Mouse (Mus musculus): ENCODE data around the gene Rabep2. TPM values are rescaled to one million over a fixed set of nuclear protein-coding genes. Genes with fewer than 3 reads are reported as not detected.

Gene Rabep2
- polyA plus RNA-seq, 1 experiment from 2014 or later, result 18.1 TPM

GRCm38 (mm10) chr7:126424161-126424560 lies 4.4 kb upstream of the Rabep2 start:
- Histone ChIP-seq H3K9me3 (replicated peaks; ENCODE audit: control insufficient read depth, low read length) (no peaks in the 10 kb centered on the region), H3K4me3 (ENCODE audit: low read depth, low read length) (no peak overlapping the region), H3K27me3 (ENCODE audit: control insufficient read depth, insufficient read depth, low read length) (no peaks in the 10 kb centered on the region), H3K9ac (ENCODE audit: low read depth, low read length) (no peak overlapping the region), H3K4me1 (ENCODE audit: control insufficient read depth, insufficient read depth, low read length) (peaks cover 7% of the 10 kb centered on the region; the same call in 1 of the 2 replicates), H3K4me2 (no peak overlapping the region), H3K36me3 (ENCODE audit: control insufficient read depth, insufficient read depth, low read length) (no peaks in the 10 kb centered on the region), H3K27ac (ENCODE audit: low read depth, low read length) (no peak overlapping the region)
- ATAC-seq (replicated peaks; ENCODE audit: insufficient number of reproducible peaks, low FRiP score, low TSS enrichment), result no peak
- WGBS (ENCODE audit: insufficient replicate concordance), result 74% methylated on average over 6 of the region's 6 CpGs

DNA sequence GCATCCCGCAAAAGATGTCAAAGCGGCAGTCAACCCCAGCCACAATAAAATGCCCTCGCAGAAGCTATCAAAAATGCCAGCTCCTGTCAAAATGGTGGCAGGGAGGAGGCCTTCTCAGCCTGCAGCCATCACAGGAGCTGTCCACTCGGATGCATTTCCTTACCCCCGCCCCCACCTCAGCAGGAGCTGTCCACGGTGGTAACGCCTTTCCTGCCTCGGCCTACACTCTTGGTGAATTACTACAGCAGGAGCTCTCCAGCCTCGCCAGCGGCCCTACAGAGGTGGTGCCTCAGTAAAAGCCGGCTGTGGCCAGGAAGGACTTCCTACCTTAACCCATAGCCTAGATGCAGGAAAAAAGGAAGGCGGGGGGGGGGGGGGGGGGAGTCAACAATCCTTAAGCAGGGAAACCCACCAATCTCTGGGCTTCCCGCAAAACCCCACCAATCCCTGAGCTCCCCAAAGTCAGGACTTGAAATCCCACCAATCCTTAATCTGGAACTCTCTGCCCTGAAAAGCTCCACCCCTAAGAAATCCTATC lies 1.2 kb upstream of the Rabep2 start:
- Histone ChIP-seq H3K4me2 (no peak overlapping the region; the same call in 1 of the 2 replicates), H3K9me3 (replicated peaks; ENCODE audit: control insufficient read depth, low read length) (no peaks in the 10 kb centered on the region), H3K4me3 (ENCODE audit: low read depth, low read length) (no peak overlapping the region), H3K27me3 (ENCODE audit: control insufficient read depth, insufficient read depth, low read length) (no peaks in the 10 kb centered on the region), H3K27ac (ENCODE audit: low read depth, low read length) (no peak overlapping the region), H3K4me1 (ENCODE audit: control insufficient read depth, insufficient read depth, low read length) (peaks cover 12% of the 10 kb centered on the region), H3K36me3 (ENCODE audit: control insufficient read depth, insufficient read depth, low read length) (no peaks in the 10 kb centered on the region), H3K9ac (ENCODE audit: low read depth, low read length) (no peak overlapping the region)
- WGBS (ENCODE audit: insufficient replicate concordance), result 37% methylated on average over 13 of the region's 13 CpGs
- ATAC-seq (replicated peaks; ENCODE audit: insufficient number of reproducible peaks, low FRiP score, low TSS enrichment), result no peak

GRCm38 (mm10) chr7:126428154-126428553 lies 405 bp upstream of the Rabep2 start:
- Histone ChIP-seq H3K27me3 (ENCODE audit: control insufficient read depth, insufficient read depth, low read length) (no peaks in the 10 kb centered on the region), H3K4me2 (peak overlapping the region; percentile 78), H3K4me1 (ENCODE audit: control insufficient read depth, insufficient read depth, low read length) (peaks cover 12% of the 10 kb centered on the region), H3K36me3 (ENCODE audit: control insufficient read depth, insufficient read depth, low read length) (no peaks in the 10 kb centered on the region), H3K4me3 (ENCODE audit: low read depth, low read length) (peak overlapping the region; percentile 58), H3K9ac (ENCODE audit: low read depth, low read length) (peak overlapping the region; percentile 87), H3K27ac (ENCODE audit: low read depth, low read length) (peak overlapping the region; percentile 90), H3K9me3 (replicated peaks; ENCODE audit: control insufficient read depth, low read length) (no peaks in the 10 kb centered on the region)
- no peak for ATAC-seq (replicated peaks; ENCODE audit: insufficient number of reproducible peaks, low FRiP score, low TSS enrichment)
- 11% methylated on average over 4 of the region's 4 CpGs for WGBS (ENCODE audit: insufficient replicate concordance)

DNA sequence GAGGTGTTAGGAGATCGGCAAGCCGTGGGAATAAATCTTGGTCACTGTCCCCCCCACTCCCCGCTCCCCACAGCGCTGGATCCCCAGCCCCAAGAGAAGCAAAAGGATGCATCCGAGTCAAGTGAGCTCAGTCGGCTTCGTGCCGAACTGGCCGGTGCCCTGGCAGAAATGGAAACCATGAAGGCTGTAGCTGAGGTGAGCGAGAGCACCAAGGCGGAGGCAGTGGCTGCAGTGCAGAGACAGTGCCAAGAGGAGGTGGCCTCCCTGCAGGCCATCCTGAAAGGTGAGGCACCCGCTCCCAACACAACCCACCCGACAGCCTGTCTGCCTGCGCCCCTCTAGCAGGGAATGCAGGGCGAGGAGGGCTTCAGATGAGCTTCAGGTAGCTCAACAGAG lies 942 bp downstream of the Rabep2 start:
- no peak overlapping the region for H3K27ac ChIP-seq (ENCODE audit: low read depth, low read length)
- 0 out of 2 replicates have a peak, but pooled peaks have one; percentile 3 for ATAC-seq (replicated peaks; ENCODE audit: insufficient number of reproducible peaks, low FRiP score, low TSS enrichment)
- H3K4me1 ChIP-seq (ENCODE audit: control insufficient read depth, insufficient read depth, low read length), result peaks cover 12% of the 10 kb centered on the region
- H3K27me3 ChIP-seq (ENCODE audit: control insufficient read depth, insufficient read depth, low read length), result no peaks in the 10 kb centered on the region
- 39% methylated on average over 15 of the region's 15 CpGs for WGBS (ENCODE audit: insufficient replicate concordance)
- H3K4me2 ChIP-seq, result peak overlapping the region; percentile 78
- no peaks in the 10 kb centered on the region for H3K36me3 ChIP-seq (ENCODE audit: control insufficient read depth, insufficient read depth, low read length)
- peak overlapping the region; percentile 87; the same call in 1 of the 2 replicates for H3K9ac ChIP-seq (ENCODE audit: low read depth, low read length)
- no peaks in the 10 kb centered on the region for H3K9me3 ChIP-seq (replicated peaks; ENCODE audit: control insufficient read depth, low read length)
- peak overlapping the region; percentile 58 for H3K4me3 ChIP-seq (ENCODE audit: low read depth, low read length)

DNA sequence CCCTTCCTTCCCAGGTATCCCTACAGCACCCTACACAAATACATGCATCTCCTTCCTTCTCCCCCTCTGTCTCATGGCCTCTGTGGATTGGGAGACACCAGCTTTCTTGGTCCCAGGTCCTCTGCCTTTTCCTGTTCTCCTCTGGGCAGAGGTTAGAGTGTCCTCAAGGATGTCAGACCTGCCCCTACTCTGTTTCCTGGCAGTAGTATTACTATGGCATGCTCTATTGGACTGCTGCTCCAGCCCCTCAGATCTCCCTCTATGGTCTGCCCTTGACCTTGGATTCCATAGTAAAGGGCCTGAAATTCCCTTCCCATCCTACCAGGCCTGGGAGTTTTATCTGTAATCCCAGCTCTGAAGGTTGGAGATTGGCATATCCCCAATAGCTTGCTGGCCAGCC lies 1.6 kb downstream of the Rabep2 start:
- Histone ChIP-seq H3K4me2 (no peak overlapping the region), H3K9ac (ENCODE audit: low read depth, low read length) (no peak overlapping the region), H3K4me1 (ENCODE audit: control insufficient read depth, insufficient read depth, low read length) (peaks cover 12% of the 10 kb centered on the region), H3K27me3 (ENCODE audit: control insufficient read depth, insufficient read depth, low read length) (no peaks in the 10 kb centered on the region), H3K27ac (ENCODE audit: low read depth, low read length) (no peak overlapping the region), H3K36me3 (ENCODE audit: control insufficient read depth, insufficient read depth, low read length) (no peaks in the 10 kb centered on the region), H3K4me3 (ENCODE audit: low read depth, low read length) (no peak overlapping the region), H3K9me3 (replicated peaks; ENCODE audit: control insufficient read depth, low read length) (no peaks in the 10 kb centered on the region)
- no peak for ATAC-seq (replicated peaks; ENCODE audit: insufficient number of reproducible peaks, low FRiP score, low TSS enrichment)

DNA sequence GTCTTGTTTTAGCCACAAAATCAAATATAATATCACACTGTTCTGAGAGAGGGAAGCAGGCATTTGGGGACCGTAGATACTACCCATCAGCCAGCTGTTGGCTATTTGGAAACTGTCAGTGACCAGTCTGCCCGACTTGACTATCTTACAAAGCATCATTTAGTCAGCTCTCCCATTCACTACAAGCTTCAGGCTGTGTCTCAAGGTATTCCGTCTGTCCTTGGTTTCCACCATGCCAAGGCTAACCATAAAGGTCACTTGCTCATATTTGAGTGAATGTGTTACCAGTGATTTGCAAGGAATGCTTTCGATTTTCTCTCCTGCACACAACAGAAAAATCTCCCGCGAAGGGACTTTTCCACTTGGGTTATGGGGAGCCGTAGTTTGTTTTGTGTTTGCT lies 6.2 kb downstream of the Rabep2 start:
- no peak overlapping the region for H3K27ac ChIP-seq (ENCODE audit: low read depth, low read length)
- no peak overlapping the region for H3K4me3 ChIP-seq (ENCODE audit: low read depth, low read length)
- WGBS (ENCODE audit: insufficient replicate concordance), result 84% methylated on average over 7 of the region's 7 CpGs
- H3K9ac ChIP-seq (ENCODE audit: low read depth, low read length), result no peak overlapping the region
- H3K4me2 ChIP-seq, result no peak overlapping the region
- H3K4me1 ChIP-seq (ENCODE audit: control insufficient read depth, insufficient read depth, low read length), result peaks cover under 1% of the 10 kb centered on the region
- no peaks in the 10 kb centered on the region for H3K9me3 ChIP-seq (replicated peaks; ENCODE audit: control insufficient read depth, low read length)
- H3K36me3 ChIP-seq (ENCODE audit: control insufficient read depth, insufficient read depth, low read length), result no peaks in the 10 kb centered on the region
- ATAC-seq (replicated peaks; ENCODE audit: insufficient number of reproducible peaks, low FRiP score, low TSS enrichment), result no peak
- no peaks in the 10 kb centered on the region for H3K27me3 ChIP-seq (ENCODE audit: control insufficient read depth, insufficient read depth, low read length)

- no peak overlapping the region for H3K4me2 ChIP-seq
- H3K36me3 ChIP-seq (ENCODE audit: control insufficient read depth, insufficient read depth, low read length), result no peaks in the 10 kb centered on the region
- H3K4me1 ChIP-seq (ENCODE audit: control insufficient read depth, insufficient read depth, low read length), result no peaks in the 10 kb centered on the region
- no peaks in the 10 kb centered on the region for H3K27me3 ChIP-seq (ENCODE audit: control insufficient read depth, insufficient read depth, low read length)
- H3K27ac ChIP-seq (ENCODE audit: low read depth, low read length), result no peak overlapping the region
- no peak overlapping the region for H3K4me3 ChIP-seq (ENCODE audit: low read depth, low read length)
- ATAC-seq (replicated peaks; ENCODE audit: insufficient number of reproducible peaks, low FRiP score, low TSS enrichment), result no peak
- no peak overlapping the region for H3K9ac ChIP-seq (ENCODE audit: low read depth, low read length)
- H3K9me3 ChIP-seq (replicated peaks; ENCODE audit: control insufficient read depth, low read length), result no peaks in the 10 kb centered on the region
- WGBS (ENCODE audit: insufficient replicate concordance), result 79% methylated on average over 3 of the region's 3 CpGs
Observed at GRCm38 (mm10) chr7:126435801-126436200, 7.2 kb downstream of the Rabep2 start.

GRCm38 (mm10) chr7:126436851-126437250 lies 8.3 kb downstream of the Rabep2 start:
- Histone ChIP-seq H3K27me3 (ENCODE audit: control insufficient read depth, insufficient read depth, low read length) (no peaks in the 10 kb centered on the region), H3K36me3 (ENCODE audit: control insufficient read depth, insufficient read depth, low read length) (no peaks in the 10 kb centered on the region), H3K4me1 (ENCODE audit: control insufficient read depth, insufficient read depth, low read length) (no peaks in the 10 kb centered on the region), H3K4me2 (no peak overlapping the region), H3K27ac (ENCODE audit: low read depth, low read length) (no peak overlapping the region), H3K9ac (ENCODE audit: low read depth, low read length) (no peak overlapping the region), H3K4me3 (ENCODE audit: low read depth, low read length) (no peak overlapping the region), H3K9me3 (replicated peaks; ENCODE audit: control insufficient read depth, low read length) (no peaks in the 10 kb centered on the region)
- WGBS (ENCODE audit: insufficient replicate concordance), result 17% methylated on average over 8 of the region's 8 CpGs
- ATAC-seq (replicated peaks; ENCODE audit: insufficient number of reproducible peaks, low FRiP score, low TSS enrichment), result peak; percentile 60; the same call in 1 of the 2 replicates

DNA sequence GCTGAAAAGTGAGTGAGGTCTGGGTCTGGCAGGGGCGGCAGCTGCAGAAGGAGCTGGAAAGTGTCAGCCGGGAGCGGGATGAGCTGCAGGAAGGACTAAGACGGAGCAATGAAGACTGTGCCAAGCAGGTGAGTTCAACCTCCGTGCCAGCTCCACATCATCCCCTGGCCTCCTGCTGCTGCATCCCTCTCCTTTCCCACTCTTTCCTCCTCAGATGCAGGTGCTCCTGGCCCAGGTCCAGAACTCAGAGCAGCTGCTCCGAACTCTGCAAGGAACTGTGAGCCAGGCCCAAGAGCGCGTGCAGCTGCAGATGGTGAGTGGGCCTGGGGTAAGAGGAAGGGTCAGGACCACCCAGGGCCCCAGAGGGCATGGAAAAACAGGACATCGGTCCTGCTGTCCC lies 11.6 kb downstream of the Rabep2 start:
- H3K4me3 ChIP-seq (ENCODE audit: low read depth, low read length), result no peak overlapping the region
- 81% methylated on average over 9 of the region's 9 CpGs for WGBS (ENCODE audit: insufficient replicate concordance)
- H3K4me1 ChIP-seq (ENCODE audit: control insufficient read depth, insufficient read depth, low read length), result no peaks in the 10 kb centered on the region
- H3K36me3 ChIP-seq (ENCODE audit: control insufficient read depth, insufficient read depth, low read length), result peaks cover 8% of the 10 kb centered on the region
- no peak overlapping the region for H3K4me2 ChIP-seq
- H3K9ac ChIP-seq (ENCODE audit: low read depth, low read length), result no peak overlapping the region
- no peaks in the 10 kb centered on the region for H3K27me3 ChIP-seq (ENCODE audit: control insufficient read depth, insufficient read depth, low read length)
- ATAC-seq (replicated peaks; ENCODE audit: insufficient number of reproducible peaks, low FRiP score, low TSS enrichment), result no peak
- no peaks in the 10 kb centered on the region for H3K9me3 ChIP-seq (replicated peaks; ENCODE audit: control insufficient read depth, low read length)
- no peak overlapping the region for H3K27ac ChIP-seq (ENCODE audit: low read depth, low read length)
